Mouse (Mus musculus): ENCODE measurements around the gene Gm20388. TPM values are rescaled to one million over a fixed set of nuclear protein-coding genes. Genes with fewer than 3 reads are reported as not detected.

The Gm20388 gene
- polyA plus RNA-seq, 1 experiment, result 28.1 TPM

- no peak for TF ChIP-seq POLR2A (IDR thresholded peaks at IDR 0.05; ENCODE audit: insufficient read depth, low read length)
- no peak for TF ChIP-seq CTCF (IDR thresholded peaks at IDR 0.05; ENCODE audit: low read depth, low read length)
- no peak for TF ChIP-seq EP300 (IDR thresholded peaks at IDR 0.05; ENCODE audit: insufficient read depth, low read depth, low read length)
- H3K27me3 ChIP-seq (ENCODE audit: control insufficient read depth, insufficient read depth, low read length, poor library complexity, severe bottlenecking), result no peaks in the 10 kb centered on the region
- H3K9ac ChIP-seq (ENCODE audit: low read depth, poor library complexity, severe bottlenecking), result no peak overlapping the region
- no peaks in the 10 kb centered on the region for H3K4me1 ChIP-seq (ENCODE audit: control insufficient read depth, insufficient read depth, low read length)
- no peak overlapping the region for H3K4me3 ChIP-seq (ENCODE audit: low read depth, low read length)
- H3K9me3 ChIP-seq (replicated peaks; ENCODE audit: control insufficient read depth, insufficient read depth, low read length, poor library complexity, severe bottlenecking), result no peaks in the 10 kb centered on the region
- no peaks in the 10 kb centered on the region for H3K36me3 ChIP-seq (ENCODE audit: control insufficient read depth, insufficient read depth, low read length, poor library complexity, severe bottlenecking)
- no peak overlapping the region for H3K27ac ChIP-seq (ENCODE audit: insufficient read depth, low read length)
These were observed 531.0 kb downstream of the Gm20388 start for GRCm38 (mm10) chr8:120441637-120442036.

DNA sequence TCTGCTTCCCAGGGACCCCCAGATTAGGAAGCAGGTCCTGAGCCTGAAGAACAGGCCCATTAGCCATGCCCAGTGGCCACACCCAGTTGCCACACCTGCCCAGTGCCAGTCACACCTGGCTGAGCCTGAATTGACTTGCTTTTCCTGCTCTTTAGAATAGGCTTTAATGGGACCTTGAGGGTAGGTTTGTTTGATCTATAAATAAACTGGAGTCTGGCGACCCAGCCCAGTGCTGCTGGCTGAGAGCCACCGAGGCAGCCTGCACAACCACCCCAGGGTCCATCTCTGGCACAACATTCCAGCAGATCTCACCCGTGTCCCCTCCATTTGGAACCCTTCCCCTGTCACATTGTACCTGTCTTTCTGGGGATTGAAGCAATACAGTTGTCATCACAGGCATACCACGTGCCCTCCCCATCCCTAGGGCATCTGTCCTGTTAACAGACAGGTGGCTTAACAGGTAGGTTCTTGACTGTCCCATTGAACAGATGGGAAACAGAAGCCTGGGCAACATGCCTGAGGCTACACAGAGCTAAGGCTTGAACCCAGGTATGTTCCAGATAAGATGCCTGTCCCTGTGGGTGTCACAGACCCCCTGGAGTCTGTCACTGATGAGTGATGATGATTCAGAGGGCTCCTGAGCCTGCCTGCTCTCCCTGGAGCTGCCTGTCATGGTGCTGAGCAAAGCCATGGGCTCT is 531.8 kb downstream of the Gm20388 start:
- TF ChIP-seq POLR2A (IDR thresholded peaks at IDR 0.05; ENCODE audit: insufficient read depth, low read length), result no peak
- H3K27me3 ChIP-seq (ENCODE audit: control insufficient read depth, insufficient read depth, low read length, poor library complexity, severe bottlenecking), result no peaks in the 10 kb centered on the region
- no peaks in the 10 kb centered on the region for H3K36me3 ChIP-seq (ENCODE audit: control insufficient read depth, insufficient read depth, low read length, poor library complexity, severe bottlenecking)
- H3K9me3 ChIP-seq (replicated peaks; ENCODE audit: control insufficient read depth, insufficient read depth, low read length, poor library complexity, severe bottlenecking), result no peaks in the 10 kb centered on the region
- H3K4me1 ChIP-seq (ENCODE audit: control insufficient read depth, insufficient read depth, low read length), result no peaks in the 10 kb centered on the region
- no peak overlapping the region for H3K27ac ChIP-seq (ENCODE audit: insufficient read depth, low read length)
- no peak overlapping the region for H3K4me3 ChIP-seq (ENCODE audit: low read depth, low read length)
- H3K9ac ChIP-seq (ENCODE audit: low read depth, poor library complexity, severe bottlenecking), result no peak overlapping the region

DNA sequence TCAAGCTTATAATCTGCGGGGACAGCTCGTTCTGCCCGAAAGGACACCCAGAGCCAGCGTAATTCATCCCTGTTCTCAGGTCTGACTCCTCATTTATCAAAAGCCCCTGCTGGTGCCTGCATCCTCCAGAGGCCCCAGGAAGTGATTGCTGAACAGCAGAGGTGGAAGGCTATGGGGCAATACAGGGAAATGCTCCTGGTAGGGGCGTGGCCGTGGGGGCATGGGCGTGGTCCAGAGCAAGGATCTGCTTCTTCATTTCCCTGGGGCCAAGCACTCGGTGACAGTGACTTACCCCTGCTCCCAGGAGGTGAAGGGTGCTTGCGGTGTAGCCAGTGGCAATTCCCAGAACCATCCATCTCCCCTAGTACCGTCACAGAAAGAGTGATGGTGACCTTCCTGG is 534.6 kb downstream of the Gm20388 start:
- TF ChIP-seq EP300 (IDR thresholded peaks at IDR 0.05; ENCODE audit: insufficient read depth, low read depth, low read length) (no peak), CTCF (IDR thresholded peaks at IDR 0.05; ENCODE audit: low read depth, low read length) (no peak), POLR2A (IDR thresholded peaks at IDR 0.05; ENCODE audit: insufficient read depth, low read length) (no peak)
- Histone ChIP-seq H3K36me3 (ENCODE audit: control insufficient read depth, insufficient read depth, low read length, poor library complexity, severe bottlenecking) (no peaks in the 10 kb centered on the region), H3K9me3 (replicated peaks; ENCODE audit: control insufficient read depth, insufficient read depth, low read length, poor library complexity, severe bottlenecking) (no peaks in the 10 kb centered on the region), H3K4me1 (ENCODE audit: control insufficient read depth, insufficient read depth, low read length) (no peaks in the 10 kb centered on the region), H3K27me3 (ENCODE audit: control insufficient read depth, insufficient read depth, low read length, poor library complexity, severe bottlenecking) (no peaks in the 10 kb centered on the region), H3K9ac (ENCODE audit: low read depth, poor library complexity, severe bottlenecking) (no peak overlapping the region), H3K27ac (ENCODE audit: insufficient read depth, low read length) (no peak overlapping the region), H3K4me3 (ENCODE audit: low read depth, low read length) (no peak overlapping the region)

GRCm38 (mm10) chr8:120448131-120448530 is 537.5 kb downstream of the Gm20388 start:
- no peak overlapping the region for H3K4me3 ChIP-seq (ENCODE audit: low read depth, low read length)
- no peak overlapping the region for H3K9ac ChIP-seq (ENCODE audit: low read depth, poor library complexity, severe bottlenecking)
- H3K4me1 ChIP-seq (ENCODE audit: control insufficient read depth, insufficient read depth, low read length), result no peaks in the 10 kb centered on the region
- no peaks in the 10 kb centered on the region for H3K9me3 ChIP-seq (replicated peaks; ENCODE audit: control insufficient read depth, insufficient read depth, low read length, poor library complexity, severe bottlenecking)
- H3K27ac ChIP-seq (ENCODE audit: insufficient read depth, low read length), result no peak overlapping the region
- no peaks in the 10 kb centered on the region for H3K36me3 ChIP-seq (ENCODE audit: control insufficient read depth, insufficient read depth, low read length, poor library complexity, severe bottlenecking)
- H3K27me3 ChIP-seq (ENCODE audit: control insufficient read depth, insufficient read depth, low read length, poor library complexity, severe bottlenecking), result no peaks in the 10 kb centered on the region
- no peak for TF ChIP-seq EP300 (IDR thresholded peaks at IDR 0.05; ENCODE audit: insufficient read depth, low read depth, low read length)

- Histone ChIP-seq H3K4me1 (ENCODE audit: control insufficient read depth, insufficient read depth, low read length) (no peaks in the 10 kb centered on the region), H3K27ac (ENCODE audit: insufficient read depth, low read length) (no peak overlapping the region), H3K27me3 (ENCODE audit: control insufficient read depth, insufficient read depth, low read length, poor library complexity, severe bottlenecking) (no peaks in the 10 kb centered on the region), H3K36me3 (ENCODE audit: control insufficient read depth, insufficient read depth, low read length, poor library complexity, severe bottlenecking) (no peaks in the 10 kb centered on the region), H3K4me3 (ENCODE audit: low read depth, low read length) (no peak overlapping the region), H3K9ac (ENCODE audit: low read depth, poor library complexity, severe bottlenecking) (no peak overlapping the region), H3K9me3 (replicated peaks; ENCODE audit: control insufficient read depth, insufficient read depth, low read length, poor library complexity, severe bottlenecking) (no peaks in the 10 kb centered on the region)
- no peak for TF ChIP-seq CTCF (IDR thresholded peaks at IDR 0.05; ENCODE audit: low read depth, low read length)
- TF ChIP-seq EP300 (IDR thresholded peaks at IDR 0.05; ENCODE audit: insufficient read depth, low read depth, low read length), result no peak
- TF ChIP-seq POLR2A (IDR thresholded peaks at IDR 0.05; ENCODE audit: insufficient read depth, low read length), result no peak
These were observed 538.5 kb downstream of the Gm20388 start for GRCm38 (mm10) chr8:120449139-120449538.

DNA sequence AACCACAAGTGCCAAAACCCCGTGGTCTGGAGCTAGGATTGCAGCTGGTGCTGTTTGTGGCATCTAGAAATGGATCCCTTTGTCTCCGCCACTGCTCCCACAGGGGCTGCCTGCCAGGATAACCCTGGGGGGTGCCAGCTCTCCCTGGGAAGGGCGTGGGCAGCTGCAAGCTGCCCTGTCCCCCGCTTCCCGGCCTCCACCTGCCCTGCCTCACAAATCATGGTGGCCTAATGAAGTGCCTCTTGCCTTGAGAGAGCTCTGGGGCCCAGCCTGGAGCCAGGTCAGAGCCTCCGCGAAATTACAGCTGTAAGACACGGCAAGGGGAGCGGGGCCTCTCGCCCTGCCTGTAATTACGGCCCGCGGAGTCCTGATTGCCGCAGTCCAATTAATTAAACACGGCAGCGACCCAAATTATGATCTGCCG is 539.0 kb downstream of the Gm20388 start:
- no peaks in the 10 kb centered on the region for H3K27me3 ChIP-seq (ENCODE audit: control insufficient read depth, insufficient read depth, low read length, poor library complexity, severe bottlenecking)
- H3K27ac ChIP-seq (ENCODE audit: insufficient read depth, low read length), result no peak overlapping the region
- no peaks in the 10 kb centered on the region for H3K4me1 ChIP-seq (ENCODE audit: control insufficient read depth, insufficient read depth, low read length)
- H3K4me3 ChIP-seq (ENCODE audit: low read depth, low read length), result peak overlapping the region; percentile 2
- H3K9me3 ChIP-seq (replicated peaks; ENCODE audit: control insufficient read depth, insufficient read depth, low read length, poor library complexity, severe bottlenecking), result no peaks in the 10 kb centered on the region
- H3K9ac ChIP-seq (ENCODE audit: low read depth, poor library complexity, severe bottlenecking), result peak overlapping the region; percentile 15; the same call in 1 of the 2 replicates
- H3K36me3 ChIP-seq (ENCODE audit: control insufficient read depth, insufficient read depth, low read length, poor library complexity, severe bottlenecking), result no peaks in the 10 kb centered on the region
- TF ChIP-seq POLR2A (IDR thresholded peaks at IDR 0.05; ENCODE audit: insufficient read depth, low read length) (no peak), CTCF (IDR thresholded peaks at IDR 0.05; ENCODE audit: low read depth, low read length) (no peak), EP300 (IDR thresholded peaks at IDR 0.05; ENCODE audit: insufficient read depth, low read depth, low read length) (no peak)

All from ES-Bruce4 (cell line).